Mouse (Mus musculus) lung, postnatal 14 days (tissue): ENCODE measurements around the gene Timm17b.

Experiments used
- DNase-seq: peaks from one replicate; pipeline ENCODE4 v3.0.0; 2021

Gene Timm17b

DNA sequence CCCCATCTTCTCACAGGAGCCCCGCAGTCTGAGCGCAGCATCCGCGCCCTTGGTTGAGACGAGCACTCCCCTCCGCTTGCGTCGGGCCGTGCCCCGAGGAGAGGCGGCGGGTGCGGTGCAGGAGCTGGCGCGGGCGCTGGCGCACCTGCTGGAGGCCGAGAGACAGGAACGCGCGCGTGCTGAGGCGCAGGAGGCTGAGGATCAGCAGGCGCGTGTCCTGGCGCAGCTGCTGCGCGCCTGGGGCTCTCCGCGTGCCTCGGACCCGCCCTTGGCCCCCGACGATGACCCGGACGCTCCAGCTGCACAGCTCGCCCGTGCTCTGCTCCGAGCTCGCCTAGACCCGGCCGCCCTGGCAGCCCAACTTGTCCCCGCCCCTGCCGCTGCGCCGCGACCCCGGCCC, 22.9 kb downstream of the Timm17b start:
- no peak for DNase-seq

DNA sequence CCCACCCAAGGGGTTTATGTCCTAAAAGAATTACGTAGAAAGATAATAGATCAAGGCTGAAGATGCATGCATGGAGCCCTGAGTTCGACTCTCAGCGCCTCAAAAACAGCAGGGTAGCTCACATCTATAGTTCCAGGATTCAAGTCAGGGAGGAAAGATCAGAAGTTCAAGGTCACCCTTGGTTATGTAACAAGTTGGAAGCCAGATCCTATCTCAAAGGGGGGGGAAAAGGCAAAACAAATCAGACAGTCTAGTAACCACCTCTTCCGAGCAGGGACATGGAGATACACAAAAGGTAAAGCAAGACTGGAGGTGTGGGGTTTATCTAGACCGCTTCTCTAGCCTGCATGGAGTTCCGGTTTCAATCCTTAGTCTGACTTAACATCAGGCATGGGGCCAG, 27.1 kb downstream of the Timm17b start:
- DNase-seq = no peak

DNA sequence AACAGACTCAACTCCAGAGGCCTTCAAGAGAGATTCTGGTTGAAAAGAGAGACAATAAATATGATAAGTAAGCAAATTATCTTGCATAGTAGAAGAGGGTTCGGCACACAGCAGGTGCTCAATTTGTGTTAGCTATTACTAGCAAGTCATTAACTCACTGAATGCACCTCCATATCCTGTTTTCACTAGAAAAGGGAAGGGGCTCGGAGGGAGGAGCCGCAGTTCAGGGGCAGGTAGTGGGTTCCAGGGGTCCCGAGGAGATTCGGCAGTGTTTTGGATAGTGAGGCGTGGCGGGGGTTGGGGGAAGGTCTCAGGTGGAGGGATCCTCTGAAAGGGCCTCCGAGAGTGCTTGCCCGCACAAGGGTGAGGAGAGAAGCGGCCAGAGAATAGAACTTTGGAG, 28.0 kb downstream of the Timm17b start:
- DNase-seq = no peak

DNA sequence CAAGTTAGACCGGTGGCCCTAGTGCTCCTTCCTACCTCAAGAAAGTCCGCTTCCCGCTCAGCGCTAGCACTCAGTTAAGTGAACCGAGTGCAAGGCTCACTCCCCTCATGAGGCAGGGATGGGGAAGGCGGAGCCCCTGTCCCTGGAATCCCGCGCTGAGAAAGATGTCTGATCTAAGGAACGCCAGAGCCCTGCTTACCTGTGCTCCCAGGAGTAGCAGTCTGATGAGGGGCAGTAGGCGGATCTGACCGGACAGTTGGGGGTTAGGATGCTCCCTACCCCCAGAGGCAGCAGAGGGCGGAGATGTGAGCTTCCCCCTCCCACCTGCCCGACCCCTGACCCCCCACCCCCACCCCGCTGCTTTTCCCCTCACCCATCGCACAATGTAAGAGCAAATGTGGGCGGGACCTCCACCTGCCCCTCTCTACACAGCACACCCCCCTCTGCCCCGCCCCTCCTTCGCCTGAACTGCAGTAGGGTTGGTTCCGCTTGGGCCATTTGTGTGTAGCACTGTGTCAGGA, 29.2 kb downstream of the Timm17b start, which contains the start of gene Eras:
Eras (minus strand) TSS at position 338 of the 521 bp plus-strand sequence.
- DNase-seq = no peak

DNA sequence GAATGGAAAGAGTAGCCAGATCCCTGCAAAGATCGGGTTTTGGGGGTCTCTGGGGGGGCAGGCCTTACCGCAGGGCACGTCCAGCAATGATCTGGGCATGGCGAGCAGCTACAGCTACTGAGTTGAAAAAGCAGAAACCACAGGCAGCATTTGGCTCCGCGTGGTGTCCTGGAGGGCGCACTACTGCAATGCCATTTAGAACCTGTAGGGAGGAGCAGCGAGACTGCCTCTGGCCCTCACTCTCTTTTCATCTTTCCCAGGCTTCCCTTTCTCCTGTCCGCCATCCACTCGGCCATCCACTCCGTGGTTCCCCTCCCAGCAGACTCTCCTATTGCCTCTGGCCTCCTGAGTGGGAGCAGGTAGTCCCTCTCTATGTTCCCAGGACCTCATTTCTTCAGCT, 37.7 kb downstream of the Timm17b start:
- no peak for DNase-seq

DNA sequence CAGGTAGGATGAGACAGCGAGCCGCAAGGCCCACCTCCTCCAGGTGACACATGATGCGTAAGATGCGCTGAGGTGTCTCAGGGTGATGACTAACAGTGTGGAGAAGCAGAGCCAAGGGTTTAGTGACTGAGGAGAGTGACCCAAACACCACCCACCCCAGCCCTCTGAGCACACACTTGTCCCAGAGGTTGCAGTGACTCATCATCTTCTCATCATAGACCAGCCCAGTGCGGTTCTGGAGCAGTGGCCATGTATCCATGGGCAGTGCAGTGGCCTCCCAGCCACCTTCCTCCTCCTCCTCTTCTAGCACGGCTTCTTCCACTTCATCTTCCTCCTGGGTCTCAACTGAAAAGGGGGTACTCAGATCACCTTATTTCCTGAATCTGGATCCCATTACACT, 38.5 kb downstream of the Timm17b start:
- DNase-seq = no peak

DNA sequence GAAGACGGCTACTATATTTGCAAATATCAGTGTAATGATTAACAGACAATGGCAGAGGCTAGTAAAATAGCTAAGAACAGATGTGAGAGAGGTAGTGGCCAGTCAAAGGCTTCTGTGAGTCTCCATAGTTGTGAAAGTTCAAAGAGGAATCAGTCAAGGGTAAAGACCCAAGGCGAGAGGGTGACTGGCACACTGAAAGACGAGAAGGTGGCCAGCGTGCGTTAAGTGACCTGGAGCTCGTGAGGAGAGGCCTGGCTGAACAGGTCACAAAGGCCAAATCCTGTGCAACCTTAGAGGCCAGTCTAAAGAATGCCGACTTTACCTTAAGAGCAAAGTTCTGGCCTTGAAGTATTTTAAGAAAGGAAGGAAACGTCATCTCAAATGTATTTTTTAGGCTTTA, 46.5 kb downstream of the Timm17b start:
- DNase-seq = no peak

DNA sequence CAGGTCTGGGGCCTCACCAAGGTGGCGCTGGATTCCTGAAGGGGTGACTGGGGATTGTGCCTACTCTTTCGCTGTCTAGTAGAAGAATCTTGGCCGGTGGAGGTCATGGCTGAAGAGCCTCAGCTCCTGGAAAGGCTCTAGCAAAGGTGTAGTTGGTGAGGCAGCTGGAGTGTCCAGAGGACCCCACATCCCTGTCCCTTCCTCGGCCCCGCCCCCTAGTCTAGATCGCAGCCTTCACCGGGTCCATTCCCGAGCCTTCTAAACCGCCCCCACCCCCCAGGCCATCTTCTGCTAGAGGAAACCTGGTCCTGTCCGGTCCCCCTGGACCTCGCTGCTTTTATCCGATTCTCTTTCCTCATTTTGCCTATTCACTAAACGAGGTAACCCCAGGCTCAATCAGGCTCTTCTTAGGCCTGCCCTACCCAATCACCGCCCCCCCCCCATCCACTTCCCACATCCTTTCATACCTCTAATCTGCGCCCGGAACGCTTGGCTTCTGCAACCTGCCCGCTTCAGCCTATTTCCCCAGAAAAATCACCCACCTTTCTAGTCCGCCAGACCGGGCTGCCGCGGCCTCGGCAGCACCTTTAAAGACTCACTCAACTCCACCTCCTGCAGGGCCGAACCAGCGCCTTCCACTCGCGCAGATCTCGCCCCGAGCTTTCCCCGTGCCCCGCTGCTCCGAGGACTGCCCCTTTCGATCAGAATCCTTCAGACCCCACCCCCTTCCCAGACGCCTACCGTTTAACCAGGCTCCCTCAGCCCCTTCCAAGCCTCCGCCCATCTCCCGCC, 48.1 kb downstream of the Timm17b start, which contains the start of gene Hdac6:
Hdac6 (minus strand) TSS at position 782 of the 792 bp plus-strand sequence.
- DNase-seq = no peak

DNA sequence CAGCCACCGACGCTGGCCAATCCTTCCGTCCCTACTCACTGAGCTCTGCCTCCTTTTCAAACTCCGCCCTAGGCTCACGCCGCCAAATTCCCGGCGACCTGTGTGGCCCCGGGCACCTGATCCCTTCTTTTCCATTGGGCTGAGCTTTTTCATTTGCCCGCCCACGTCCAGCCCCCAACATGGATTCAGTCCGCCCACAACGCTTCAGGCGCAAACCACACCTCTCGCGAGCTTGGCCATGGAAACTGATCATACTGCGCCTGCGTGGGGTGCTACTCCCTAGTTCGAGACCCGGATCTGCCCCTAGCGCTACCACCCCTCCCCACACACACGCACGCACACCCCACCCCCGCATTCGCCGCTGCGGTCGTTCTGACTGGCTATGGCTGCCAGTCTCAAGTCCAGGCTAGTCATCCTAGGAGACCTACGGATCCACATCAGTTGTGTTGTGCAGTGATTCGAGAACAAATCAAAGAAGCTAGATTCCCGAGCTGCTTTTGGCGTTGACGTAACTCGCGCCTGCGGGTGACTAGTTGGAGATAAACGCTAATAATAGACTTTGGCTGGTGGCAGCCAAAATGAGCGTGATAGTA, 48.8 kb downstream of the Timm17b start:
- peak; percentile 90 for DNase-seq

DNA sequence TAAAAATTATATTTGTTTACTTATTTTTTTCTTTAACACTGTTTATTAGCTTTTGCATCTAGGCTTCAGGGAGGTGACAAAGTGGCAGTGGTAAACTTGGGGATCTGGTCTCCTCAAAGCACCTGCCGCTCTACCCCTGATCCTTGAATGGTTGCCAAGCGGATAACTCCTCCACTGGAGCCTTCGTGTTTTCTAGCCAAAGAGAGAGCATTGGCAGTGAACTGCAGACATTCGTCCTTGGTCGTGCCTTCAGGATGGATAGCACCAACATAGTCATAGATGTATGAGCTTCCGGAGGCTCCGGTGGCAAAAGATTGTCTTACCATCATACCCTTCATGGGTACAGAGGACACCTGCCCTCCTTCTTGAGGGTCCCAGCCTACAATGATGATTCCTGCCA, 50.9 kb downstream of the Timm17b start:
- DNase-seq = no peak
